In the genomic region with DNA sequence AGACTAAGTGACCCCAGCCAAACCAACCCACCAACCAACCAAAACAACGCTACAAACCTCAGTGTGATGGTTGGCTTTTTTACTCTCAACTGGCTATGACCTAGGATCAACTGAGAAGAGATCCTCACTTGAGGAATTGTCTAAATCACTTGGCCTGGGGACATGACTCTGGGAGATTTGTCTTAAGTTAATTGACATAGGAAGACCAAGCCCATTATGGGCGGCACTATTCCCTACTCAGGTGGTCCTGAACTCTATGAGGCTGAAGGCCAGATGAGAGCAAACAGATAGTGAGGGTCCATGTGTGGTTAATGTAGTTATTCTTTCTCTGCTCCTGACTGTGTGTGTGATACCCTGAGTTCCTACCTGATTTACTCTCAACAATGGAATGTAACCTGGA, we compare ENCODE assay signal across 11 mouse cellular contexts.
DNase-seq lines count a peak whose midpoint lies in the region; ATAC-seq and TF ChIP-seq lines count a peak whose summit lies in the region.
"Had no signal": no experiment of that assay in that cellular context is flagged by ENCODE, and none has a peak within 500 bp of the region (broad histone marks: within the 10 kb centered on the region; RNA-seq: fewer than 3 reads in every experiment).

No protein-coding gene starts in this region.

- H3K27me3 ChIP-seq in forebrain, embryonic 13.5 days: peaks cover 33% of the 10 kb centered on the region
- H3K27me3 ChIP-seq in forebrain, embryonic 10.5 days (ENCODE audit: poor library complexity, severe bottlenecking): peaks cover 65% of the 10 kb centered on the region
- peaks cover 30% of the 10 kb centered on the region for H3K27me3 ChIP-seq in midbrain, embryonic 13.5 days
- H3K27me3 ChIP-seq in midbrain, embryonic 11.5 days (ENCODE audit: control insufficient read depth, insufficient read depth, low read length): peaks cover 38% of the 10 kb centered on the region
- H3K27me3 ChIP-seq in limb, embryonic 12.5 days: peaks cover 34% of the 10 kb centered on the region

- H3K27ac ChIP-seq in forebrain, embryonic 13.5 days: peak overlapping the region; percentile 90
- no peak overlapping the region for H3K27ac ChIP-seq in forebrain, embryonic 10.5 days
- peak overlapping the region; percentile 89 for H3K27ac ChIP-seq in midbrain, embryonic 13.5 days
- H3K27ac ChIP-seq in midbrain, embryonic 11.5 days (ENCODE audit: low read depth, low read length): no peak overlapping the region
- peak overlapping the region; percentile 66 for H3K27ac ChIP-seq in limb, embryonic 12.5 days
- peak overlapping the region; percentile 97 for H3K27ac ChIP-seq in olfactory bulb, adult 2 months (ENCODE audit: insufficient read depth, low read depth, low read length)

- no peak for TF ChIP-seq POLR2A in olfactory bulb, adult 2 months (IDR thresholded peaks at IDR 0.05; ENCODE audit: insufficient read depth, low read depth, low read length)

- H3K4me1 ChIP-seq in forebrain, embryonic 13.5 days: peaks cover 37% of the 10 kb centered on the region
- peaks cover 35% of the 10 kb centered on the region for H3K4me1 ChIP-seq in forebrain, embryonic 10.5 days
- H3K4me1 ChIP-seq in midbrain, embryonic 13.5 days (replicated peaks): peaks cover 36% of the 10 kb centered on the region
- H3K4me1 ChIP-seq in midbrain, embryonic 11.5 days (ENCODE audit: control insufficient read depth, insufficient read depth, low read length): peaks cover 29% of the 10 kb centered on the region
- peaks cover 40% of the 10 kb centered on the region for H3K4me1 ChIP-seq in limb, embryonic 12.5 days (replicated peaks)
- peaks cover 32% of the 10 kb centered on the region for H3K4me1 ChIP-seq in olfactory bulb, adult 2 months (ENCODE audit: control insufficient read depth, insufficient read depth, low read length)

- intact Hi-C loops in gastrocnemius, postnatal 14 days (cut with DNase I; ENCODE audit: low total_unique reads): no loop called here

- no peak overlapping the region for H3K4me3 ChIP-seq in forebrain, embryonic 13.5 days
- no peak overlapping the region for H3K4me3 ChIP-seq in forebrain, embryonic 10.5 days
- no peak overlapping the region for H3K4me3 ChIP-seq in midbrain, embryonic 13.5 days (replicated peaks)
- H3K4me3 ChIP-seq in midbrain, embryonic 11.5 days (ENCODE audit: low read depth, low read length): no peak overlapping the region
- no peak overlapping the region for H3K4me3 ChIP-seq in limb, embryonic 12.5 days (replicated peaks)
- H3K4me3 ChIP-seq in olfactory bulb, adult 2 months (ENCODE audit: insufficient read depth, low read depth, low read length): no peak overlapping the region

- H3K9me3 ChIP-seq in forebrain, embryonic 13.5 days (replicated peaks): no peaks in the 10 kb centered on the region
- no peaks in the 10 kb centered on the region for H3K9me3 ChIP-seq in forebrain, embryonic 10.5 days
- H3K9me3 ChIP-seq in midbrain, embryonic 13.5 days: no peaks in the 10 kb centered on the region
- no peaks in the 10 kb centered on the region for H3K9me3 ChIP-seq in midbrain, embryonic 11.5 days (ENCODE audit: control insufficient read depth, low read length)
- H3K9me3 ChIP-seq in limb, embryonic 12.5 days: no peaks in the 10 kb centered on the region

- H3K36me3 ChIP-seq in forebrain, embryonic 13.5 days (ENCODE audit: poor library complexity, severe bottlenecking): no peaks in the 10 kb centered on the region
- H3K36me3 ChIP-seq in forebrain, embryonic 10.5 days (replicated peaks): no peaks in the 10 kb centered on the region
- no peaks in the 10 kb centered on the region for H3K36me3 ChIP-seq in midbrain, embryonic 13.5 days
- no peaks in the 10 kb centered on the region for H3K36me3 ChIP-seq in midbrain, embryonic 11.5 days (ENCODE audit: control insufficient read depth, insufficient read depth, low read length)
- no peaks in the 10 kb centered on the region for H3K36me3 ChIP-seq in limb, embryonic 12.5 days

- 92% methylated on average over 2 of the region's 2 CpGs for WGBS in forebrain, embryonic 13.5 days
- WGBS in forebrain, embryonic 10.5 days: 94% methylated on average over 2 of the region's 2 CpGs
- 97% methylated on average over 2 of the region's 2 CpGs for WGBS in midbrain, embryonic 13.5 days
- 90% methylated on average over 2 of the region's 2 CpGs for WGBS in midbrain, embryonic 11.5 days
- WGBS in limb, embryonic 12.5 days: 90% methylated on average over 2 of the region's 2 CpGs
- WGBS in olfactory bulb, adult 2 months: 82% methylated on average over 2 of the region's 2 CpGs

- TF ChIP-seq CTCF in olfactory bulb, adult 2 months (IDR thresholded peaks at IDR 0.05; ENCODE audit: insufficient read depth, low read depth, low read length): no peak

- DNase-seq in forebrain, embryonic 10.5 days (ENCODE audit: extremely low spot score, low spot score): no peak
- DNase-seq in midbrain, embryonic 11.5 days (ENCODE audit: low spot score, missing footprints): no peak
- no peak for DNase-seq in ovary, adult 18-20 months (ENCODE audit: low spot score)
- no peak for DNase-seq in gastrocnemius, postnatal 14 days
- DNase-seq: heart, adult 18-20 months; kidney, adult 8-10 months; liver, postnatal 0 days had no signal

- no peak overlapping the region for H3K4me2 ChIP-seq in forebrain, embryonic 13.5 days
- no peak overlapping the region for H3K4me2 ChIP-seq in midbrain, embryonic 13.5 days (replicated peaks)
- no peak overlapping the region for H3K4me2 ChIP-seq in midbrain, embryonic 11.5 days
- no peak overlapping the region for H3K4me2 ChIP-seq in limb, embryonic 12.5 days

- H3K9ac ChIP-seq in forebrain, embryonic 13.5 days: no peak overlapping the region
- H3K9ac ChIP-seq in midbrain, embryonic 13.5 days (replicated peaks): no peak overlapping the region
- no peak overlapping the region for H3K9ac ChIP-seq in midbrain, embryonic 11.5 days (ENCODE audit: low read length)
- no peak overlapping the region for H3K9ac ChIP-seq in limb, embryonic 12.5 days (replicated peaks)
- H3K9ac ChIP-seq: liver, postnatal 0 days had no signal

- no peak for ATAC-seq in forebrain, embryonic 13.5 days
- no peak for ATAC-seq in midbrain, embryonic 13.5 days
- no peak for ATAC-seq in midbrain, embryonic 11.5 days (ENCODE audit: low FRiP score)
- no peak for ATAC-seq in limb, embryonic 12.5 days (ENCODE audit: insufficient number of reproducible peaks, insufficient read depth, low FRiP score, low TSS enrichment, low read depth)
- ATAC-seq: liver, postnatal 0 days had no signal

Comparison
In these comparisons a context has a peak if more than half of its experiments do, and no peak if none do; other contexts are left out.
1. H3K27ac ChIP-seq: peak in forebrain, embryonic 13.5 days (single experiment), midbrain, embryonic 13.5 days (single experiment), limb, embryonic 12.5 days (single experiment) and olfactory bulb, adult 2 months (single experiment); none in forebrain, embryonic 10.5 days (single experiment) and midbrain, embryonic 11.5 days (single experiment).